Mouse (Mus musculus) midbrain, embryonic 14.5 days (tissue): Measurements from ENCODE around the gene Wfikkn1. TPM values are rescaled to one million over a fixed set of nuclear protein-coding genes. Genes with fewer than 3 reads are reported as not detected.
A peak's percentile ranks its signal among the peaks of the same experiment; 100 is the strongest.

Experiments
- ATAC-seq: fragments of 200-750 bp; cut with Nextera tagmentation; 2 replicates; pipeline ENCODE4 v1.8.0; 2017; ENCODE audit warnings: moderate number of reproducible peaks, moderate library complexity; ENCODE audit not compliant: low FRiP score, low TSS enrichment
- DNase-seq: peaks from one replicate; pipeline ENCODE4 v3.0.0-alpha.2; 2015
- H3K27ac ChIP-seq: fragments of 300-500 bp; sonication (generic); replicated peaks from 2 replicates; pipeline ENCODE4 v1.5.1; 2014; ENCODE audit warnings: mild to moderate bottlenecking, low read depth, low read length, moderate library complexity
- H3K27me3 ChIP-seq: fragments of 300-500 bp; sonication (generic); 2 replicates; pipeline ENCODE4 v1.6.1; 2014; ENCODE audit warnings: low read length, control low read depth, mixed read lengths; ENCODE audit not compliant: control insufficient read depth, insufficient read depth
- H3K36me3 ChIP-seq: fragments of 300-500 bp; sonication (generic); 2 replicates; pipeline ENCODE4 v1.6.1; 2014; ENCODE audit warnings: low read length, control low read depth; ENCODE audit not compliant: control insufficient read depth, insufficient read depth
- H3K4me1 ChIP-seq: fragments of 300-500 bp; sonication (generic); 2 replicates; pipeline ENCODE4 v1.6.1; 2014; ENCODE audit warnings: mild to moderate bottlenecking, antibody characterized with exemption, low read length, control low read depth; ENCODE audit not compliant: control insufficient read depth, insufficient read depth
- H3K4me2 ChIP-seq: fragments of 300-500 bp; sonication (generic); 2 replicates; pipeline ENCODE4 v1.6.1; 2014; ENCODE audit warnings: mild to moderate bottlenecking, low read length, moderate library complexity
- H3K4me3 ChIP-seq: fragments of 300-500 bp; sonication (generic); replicated peaks from 2 replicates; pipeline ENCODE4 v1.5.1; 2014; ENCODE audit warnings: low read depth, low read length
- H3K9ac ChIP-seq: fragments of 300-500 bp; sonication (generic); replicated peaks from 2 replicates; pipeline ENCODE4 v1.6.1; 2014; ENCODE audit warnings: mild to moderate bottlenecking, low read length, moderate library complexity
- H3K9me3 ChIP-seq: fragments of 300-500 bp; sonication (generic); 2 replicates; pipeline ENCODE4 v1.6.1; 2016; ENCODE audit warnings: low read length, control low read depth, mixed read lengths; ENCODE audit not compliant: control insufficient read depth
- WGBS: fragments of 180-500 bp; shearing (Covaris S2); extraction: QIAGEN DNeasy Blood & Tissue Kit; methylation state at CpG from one replicate; pipeline ENCODE4 v1.1.7; 2014; 5-methylcytosine and 5-hydroxymethylcytosine counted together
- polyA plus RNA-seq: library from polyadenylated mRNA; unstranded; fragments of >200 nt; fragmentation: Nextera tagmentation; extraction: Ambion mirVana; gene quantifications from 2 replicates; pipeline ENCODE4 v1.2.1, GENCODE M21; 2014

Gene Wfikkn1
- polyA plus RNA-seq, 1 experiment from 2014 or later: 0.70 TPM

DNA sequence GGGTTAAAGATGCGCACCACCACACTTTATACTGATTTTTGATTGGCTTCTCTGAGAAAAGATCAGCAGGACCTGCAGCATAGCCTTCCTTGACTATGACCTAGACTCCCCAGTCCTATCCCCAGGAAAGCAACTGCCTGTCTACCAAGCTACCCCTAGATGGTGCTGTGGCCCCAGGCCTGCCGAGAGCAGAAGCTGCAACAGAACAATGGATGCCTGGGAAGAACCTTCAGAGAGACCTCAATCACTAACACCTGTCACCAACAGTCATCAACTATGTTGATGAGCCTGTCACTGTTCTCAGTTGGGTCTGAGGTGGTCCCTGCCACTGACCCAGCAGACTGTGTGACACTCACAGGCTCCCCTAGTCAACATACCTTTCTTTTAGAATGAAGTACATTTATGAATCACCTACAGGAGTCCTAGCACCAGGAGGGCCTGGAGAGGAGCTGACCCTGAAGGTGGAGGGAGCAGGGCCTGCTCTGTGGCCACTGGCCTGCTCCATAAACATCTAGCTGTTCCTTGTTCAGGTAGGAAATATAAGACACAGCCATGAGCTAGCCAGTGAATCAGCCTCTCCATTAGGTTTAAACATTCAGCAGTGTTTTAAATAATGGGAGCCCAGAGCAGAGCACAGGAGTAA, 13.4 kb upstream of the Wfikkn1 start:
- Histone ChIP-seq H3K4me2 (no peak overlapping the region), H3K9me3 (no peaks in the 10 kb centered on the region), H3K27me3 (no peaks in the 10 kb centered on the region), H3K36me3 (peaks cover 8% of the 10 kb centered on the region), H3K4me3 (no peak overlapping the region), H3K27ac (peak overlapping the region; percentile 73), H3K4me1 (peaks cover 10% of the 10 kb centered on the region; the same call in 1 of the 2 replicates), H3K9ac (no peak overlapping the region)
- DNase-seq (peak; percentile 88), ATAC-seq (peak; percentile 57; the same call in 1 of the 2 replicates)
- 33% methylated on average over 2 of the region's 2 CpGs for WGBS

DNA sequence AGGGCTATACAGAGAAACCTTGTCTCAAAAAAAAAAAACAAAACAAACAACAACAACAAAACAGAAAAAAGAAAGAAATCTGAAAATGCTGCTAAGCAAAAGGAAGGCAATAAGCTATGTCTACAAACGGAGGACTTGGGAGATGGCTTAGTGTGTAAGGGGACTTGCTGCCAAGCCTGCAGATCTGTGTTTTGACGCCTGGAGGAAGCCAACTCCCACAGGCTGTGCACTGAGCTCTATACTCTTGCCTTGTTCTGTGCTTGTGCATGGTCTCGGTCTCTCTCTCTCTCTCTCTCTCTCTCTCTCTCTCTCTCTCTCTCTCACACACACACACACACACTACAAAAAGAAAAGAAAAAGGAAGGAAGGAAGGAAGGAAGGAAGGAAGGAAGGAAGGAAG, 8.2 kb upstream of the Wfikkn1 start:
- H3K27me3 ChIP-seq: no peaks in the 10 kb centered on the region
- WGBS: 90% methylated on average over 3 of the region's 3 CpGs
- H3K9me3 ChIP-seq: no peaks in the 10 kb centered on the region
- H3K36me3 ChIP-seq: peaks cover 24% of the 10 kb centered on the region
- ATAC-seq (no peak), DNase-seq (no peak)
- H3K4me1 ChIP-seq: no peaks in the 10 kb centered on the region
- no peak overlapping the region for H3K4me2 ChIP-seq
- H3K27ac ChIP-seq: no peak overlapping the region
- no peak overlapping the region for H3K9ac ChIP-seq
- H3K4me3 ChIP-seq: no peak overlapping the region

DNA sequence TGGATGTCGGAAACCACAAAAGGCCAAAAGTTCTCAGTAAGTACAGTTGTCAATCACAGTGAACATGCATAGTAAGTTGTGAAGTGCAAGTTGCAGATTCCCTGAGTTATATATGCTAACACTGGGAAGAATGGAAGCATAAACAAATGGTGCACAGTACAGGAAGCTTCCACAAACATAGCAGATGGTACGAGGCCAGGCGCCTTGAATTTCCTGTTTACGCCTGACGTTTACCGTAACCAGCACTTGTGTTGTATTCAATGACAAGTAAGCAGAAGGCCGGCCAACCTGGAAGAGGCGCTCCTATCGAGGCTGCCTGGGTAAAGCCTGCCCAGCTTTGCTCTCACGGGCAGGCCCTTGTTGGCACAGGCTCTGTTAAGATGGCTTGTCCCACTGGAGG, 6.8 kb upstream of the Wfikkn1 start:
- Histone ChIP-seq H3K4me1 (0 out of 2 replicates have a peak, but pooled peaks cover 1% of the 10 kb centered on the region), H3K9me3 (no peaks in the 10 kb centered on the region)
- no peak for DNase-seq

DNA sequence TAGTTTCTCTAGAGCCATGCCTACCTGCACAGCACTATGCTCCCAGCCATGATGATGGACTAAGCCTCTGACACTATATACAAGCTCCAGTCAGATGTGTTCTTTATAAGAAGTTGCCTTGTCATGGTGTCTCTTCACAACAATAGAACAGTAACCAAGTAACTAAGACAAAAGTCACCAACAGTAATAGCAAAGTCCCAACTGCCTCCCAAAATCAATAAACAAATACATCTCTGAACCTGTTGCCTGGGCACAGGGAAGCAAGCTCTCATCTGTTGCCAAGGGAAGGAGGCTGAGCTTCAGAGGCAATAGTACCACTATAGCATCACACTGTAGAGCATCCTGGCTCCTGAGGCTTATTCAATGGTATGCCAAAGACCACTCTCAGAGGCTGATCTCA, 6.1 kb upstream of the Wfikkn1 start:
- no peak overlapping the region for H3K27ac ChIP-seq
- H3K4me3 ChIP-seq: no peak overlapping the region
- no peaks in the 10 kb centered on the region for H3K27me3 ChIP-seq
- 0 out of 2 replicates have a peak, but pooled peaks cover 4% of the 10 kb centered on the region for H3K4me1 ChIP-seq
- H3K9me3 ChIP-seq: no peaks in the 10 kb centered on the region
- DNase-seq (no peak), ATAC-seq (no peak)
- no peak overlapping the region for H3K4me2 ChIP-seq
- H3K36me3 ChIP-seq: peaks cover 43% of the 10 kb centered on the region
- H3K9ac ChIP-seq: no peak overlapping the region

More for the DNA sequence above, 6.8 kb upstream of the Wfikkn1 start:
- H3K4me3 ChIP-seq: no peak overlapping the region
- H3K4me2 ChIP-seq: no peak overlapping the region
- ATAC-seq: no peak
- H3K36me3 ChIP-seq: peaks cover 38% of the 10 kb centered on the region
- WGBS: 95% methylated on average over 10 of the region's 10 CpGs
- no peak overlapping the region for H3K9ac ChIP-seq
- H3K27ac ChIP-seq: no peak overlapping the region
- H3K27me3 ChIP-seq: no peaks in the 10 kb centered on the region

DNA sequence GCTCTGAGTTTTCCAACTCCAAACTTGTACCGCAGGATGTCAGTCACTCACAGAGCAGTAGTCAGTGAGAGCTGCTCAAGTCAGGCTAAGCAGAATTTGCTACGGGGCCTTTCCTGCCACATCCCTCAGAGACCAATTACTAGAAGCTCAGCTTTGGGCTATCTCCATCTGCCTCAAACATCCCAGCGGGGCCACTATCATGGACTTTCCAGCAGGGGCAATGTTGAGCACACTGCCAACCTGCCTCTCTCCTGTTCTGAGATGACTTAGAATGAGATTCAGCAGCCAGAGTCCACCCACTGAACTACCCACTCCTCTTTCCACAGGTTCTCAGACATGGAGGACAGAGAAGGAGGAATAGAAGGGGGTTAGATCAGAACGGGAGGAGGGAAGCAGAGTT, 5.0 kb upstream of the Wfikkn1 start:
- Histone ChIP-seq H3K4me1 (peaks cover 13% of the 10 kb centered on the region), H3K27ac (no peak overlapping the region)

DNA sequence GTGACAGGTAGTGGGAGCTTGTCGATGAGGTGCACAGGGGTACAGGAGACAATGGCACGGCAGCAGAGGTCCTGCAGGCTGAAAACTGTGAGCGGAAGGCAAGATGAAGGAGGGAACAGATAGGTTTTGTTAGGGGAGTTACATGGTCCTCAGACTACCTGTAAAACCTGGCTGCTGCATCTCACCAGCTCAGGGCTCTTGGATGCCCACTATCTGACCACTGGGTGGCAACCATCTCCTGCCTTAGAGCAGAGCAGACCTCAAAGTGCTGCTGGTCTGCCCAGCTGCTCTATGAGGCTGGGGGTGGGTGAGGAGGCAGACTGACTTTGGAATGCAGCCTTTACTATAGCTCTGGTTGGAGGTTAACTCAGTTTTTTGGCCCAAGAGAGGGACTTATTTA, 3.2 kb upstream of the Wfikkn1 start:
- Histone ChIP-seq H3K27ac (0 out of 2 replicates have a peak overlapping the region, but pooled peaks have one; percentile 14), H3K36me3 (peaks cover 46% of the 10 kb centered on the region), H3K4me3 (no peak overlapping the region), H3K9me3 (no peaks in the 10 kb centered on the region), H3K27me3 (no peaks in the 10 kb centered on the region), H3K9ac (no peak overlapping the region), H3K4me2 (no peak overlapping the region), H3K4me1 (peaks cover 20% of the 10 kb centered on the region)
- DNase-seq (no peak), ATAC-seq (no peak)
- 92% methylated on average over 3 of the region's 3 CpGs for WGBS

More for the DNA sequence above, 5.0 kb upstream of the Wfikkn1 start:
- no peaks in the 10 kb centered on the region for H3K9me3 ChIP-seq
- no peak overlapping the region for H3K9ac ChIP-seq
- peaks cover 45% of the 10 kb centered on the region for H3K36me3 ChIP-seq
- WGBS: 52% methylated on average over 4 of the region's 4 CpGs
- ATAC-seq (peak; percentile 43; the same call in 1 of the 2 replicates), DNase-seq (peak; percentile 71)
- H3K27me3 ChIP-seq: no peaks in the 10 kb centered on the region
- H3K4me2 ChIP-seq: no peak overlapping the region
- H3K4me3 ChIP-seq: no peak overlapping the region

DNA sequence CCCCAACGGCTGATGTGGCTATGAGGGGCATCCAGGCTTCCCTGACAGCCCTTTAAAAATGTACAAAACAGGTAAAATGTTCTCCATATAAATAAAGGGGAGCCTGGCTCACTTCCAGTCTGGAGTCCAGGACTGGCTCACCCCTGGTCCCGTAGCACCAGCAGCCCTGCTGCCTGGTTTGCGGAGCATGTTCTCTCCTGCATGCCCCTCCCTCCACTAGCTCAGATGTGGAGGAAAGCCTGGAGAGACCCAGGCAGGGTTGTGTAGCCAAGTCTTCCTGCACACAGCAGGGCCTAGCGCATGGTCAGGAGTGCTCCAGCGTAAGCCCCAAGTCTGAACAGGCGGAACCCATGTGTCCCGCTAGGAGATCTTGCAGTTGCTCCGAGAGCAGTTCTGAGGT, 2.6 kb upstream of the Wfikkn1 start:
- 68% methylated on average over 8 of the region's 8 CpGs for WGBS
- Histone ChIP-seq H3K4me2 (no peak overlapping the region), H3K36me3 (peaks cover 51% of the 10 kb centered on the region), H3K27me3 (no peaks in the 10 kb centered on the region), H3K9me3 (no peaks in the 10 kb centered on the region), H3K27ac (0 out of 2 replicates have a peak overlapping the region, but pooled peaks have one; percentile 14), H3K9ac (no peak overlapping the region), H3K4me3 (no peak overlapping the region), H3K4me1 (peaks cover 20% of the 10 kb centered on the region)
- no peak for DNase-seq
- ATAC-seq: no peak

DNA sequence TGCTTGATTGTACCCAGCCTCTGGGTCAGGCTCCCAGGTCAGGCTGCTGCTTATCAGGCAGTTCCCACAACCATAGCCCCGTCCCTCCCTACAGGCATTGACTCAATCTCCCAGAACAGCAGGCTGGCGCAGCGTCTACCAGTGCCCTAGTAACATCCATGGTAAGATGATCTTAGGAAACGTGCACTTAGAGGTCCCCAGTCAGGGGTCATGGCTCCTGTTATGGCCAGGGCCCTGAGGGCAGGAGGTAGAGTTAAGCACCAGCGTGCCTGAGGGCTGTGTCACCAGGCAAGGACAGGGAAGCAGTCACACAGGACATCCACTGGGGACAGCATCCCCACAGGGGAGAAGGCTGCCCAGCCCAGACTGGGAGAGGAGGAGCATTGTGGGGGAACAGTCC, 1.6 kb upstream of the Wfikkn1 start:
- Histone ChIP-seq H3K4me3 (no peak overlapping the region), H3K36me3 (peaks cover 58% of the 10 kb centered on the region), H3K4me1 (peaks cover 20% of the 10 kb centered on the region), H3K9me3 (no peaks in the 10 kb centered on the region), H3K9ac (no peak overlapping the region), H3K27me3 (no peaks in the 10 kb centered on the region), H3K27ac (peak overlapping the region; percentile 33; the same call in 1 of the 2 replicates), H3K4me2 (no peak overlapping the region)
- WGBS: 32% methylated on average over 5 of the region's 5 CpGs
- DNase-seq (no peak), ATAC-seq (no peak)

DNA sequence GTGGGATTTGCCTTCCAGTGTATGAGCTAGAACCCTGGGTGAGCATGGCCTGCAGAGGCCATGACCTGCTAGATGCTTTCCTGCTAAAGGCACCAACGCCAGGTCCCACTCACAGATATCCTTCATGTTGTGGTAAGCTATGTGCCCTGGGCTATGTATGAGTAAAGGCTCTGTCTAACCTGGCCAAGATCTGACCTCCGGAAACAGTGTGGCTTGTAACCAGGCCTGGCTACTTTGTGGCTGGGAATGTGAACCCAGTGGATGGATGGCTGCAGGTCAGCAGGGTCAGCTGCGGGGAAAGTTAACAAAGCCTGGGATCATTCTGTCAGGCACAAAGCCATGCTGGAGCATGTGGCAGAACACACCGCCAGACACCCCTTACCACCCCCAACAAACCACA, 1.0 kb upstream of the Wfikkn1 start:
- H3K9me3 ChIP-seq: no peaks in the 10 kb centered on the region
- peak overlapping the region; percentile 27; the same call in 1 of the 2 replicates for H3K27ac ChIP-seq
- no peaks in the 10 kb centered on the region for H3K27me3 ChIP-seq
- 22% methylated on average over 4 of the region's 4 CpGs for WGBS
- H3K4me2 ChIP-seq: no peak overlapping the region
- peaks cover 25% of the 10 kb centered on the region for H3K4me1 ChIP-seq
- peaks cover 58% of the 10 kb centered on the region for H3K36me3 ChIP-seq
- H3K9ac ChIP-seq: no peak overlapping the region
- ATAC-seq (no peak), DNase-seq (no peak)
- H3K4me3 ChIP-seq: no peak overlapping the region
